Mouse (Mus musculus) heart, adult 2 months (tissue): Measurements from ENCODE around the gene Calm3.

Experiments used
- CTCF ChIP-seq: fragments of 200-600 bp; IDR thresholded peaks from 2 replicates; pipeline ENCODE4 v1.8.1; 2022; ENCODE audit warnings: antibody characterized with exemption, mild to moderate bottlenecking, moderate library complexity
- POLR2A ChIP-seq: fragments of 200-500 bp; IDR thresholded peaks from 2 replicates; pipeline ENCODE4 v1.6.1; 2011; ENCODE audit warnings: mild to moderate bottlenecking, low read depth, low read length, control low read depth; ENCODE audit not compliant: insufficient read depth

DNA sequence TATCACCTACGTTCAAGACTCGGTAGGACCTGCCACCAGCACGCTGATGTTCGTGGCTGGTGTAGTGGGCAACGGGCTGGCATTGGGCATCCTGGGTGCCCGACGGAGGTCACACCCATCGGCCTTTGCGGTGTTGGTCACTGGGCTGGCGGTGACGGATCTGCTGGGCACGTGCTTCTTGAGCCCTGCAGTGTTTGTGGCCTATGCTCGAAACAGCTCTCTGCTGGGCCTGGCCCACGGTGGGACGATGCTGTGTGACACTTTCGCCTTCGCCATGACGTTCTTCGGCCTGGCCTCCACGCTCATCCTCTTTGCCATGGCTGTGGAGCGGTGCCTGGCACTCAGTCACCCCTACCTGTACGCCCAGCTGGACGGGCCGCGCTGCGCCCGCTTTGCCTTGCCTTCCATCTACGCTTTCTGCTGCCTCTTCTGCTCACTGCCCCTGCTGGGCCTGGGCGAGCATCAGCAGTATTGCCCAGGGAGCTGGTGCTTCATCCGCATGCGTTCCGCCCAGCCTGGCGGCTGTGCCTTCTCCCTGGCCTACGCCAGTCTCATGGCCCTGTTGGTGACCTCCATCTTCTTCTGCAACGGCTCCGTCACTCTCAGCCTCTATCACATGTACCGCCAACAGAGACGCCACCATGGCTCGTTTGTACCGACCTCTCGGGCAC is 16.9 kb downstream of the Calm3 start:
- TF ChIP-seq CTCF, result no peak
- TF ChIP-seq POLR2A, result no peak
